Mouse (Mus musculus) MEL (cell line): ENCODE measurements around the gene D1Ertd622e.

ENCODE experiments used
- CTCF ChIP-seq, 3 experiments: IDR thresholded peaks in 2 of 3; conservative IDR thresholded peaks in 1 of 3; 2 replicates each; pipeline ENCODE4 v1.5.1; 2011 to 2012; ENCODE audit warnings: low read length in 3 of 3, low read depth in 2 of 3, mild to moderate bottlenecking in 2 of 3, improper control_type of control experiment in 1 of 3, inconsistent platforms in 1 of 3, mixed read lengths in 1 of 3, moderate library complexity in 1 of 3; ENCODE audit not compliant: control insufficient read depth in 1 of 3, insufficient read depth in 1 of 3, poor library complexity in 1 of 3, severe bottlenecking in 1 of 3
- GABPA ChIP-seq: IDR thresholded peaks from 2 replicates; pipeline ENCODE4 v1.6.1; 2012; ENCODE audit warnings: low read depth, mild to moderate bottlenecking, inconsistent platforms, low read length, improper control_type of control experiment, moderate library complexity
- GATA1 ChIP-seq: IDR thresholded peaks from 2 replicates; pipeline ENCODE4 v1.6.1; 2011; ENCODE audit warnings: low read depth, low read length, improper control_type of control experiment
- NELFE ChIP-seq: IDR thresholded peaks from 2 replicates; pipeline ENCODE4 v1.6.1; 2011; ENCODE audit warnings: low read depth, low read length, improper control_type of control experiment
- POLR2A ChIP-seq, 2 experiments: IDR thresholded peaks; 2 replicates each; pipeline ENCODE4 v1.6.1; 2011 to 2012; ENCODE audit warnings: low read length in 2 of 2, mild to moderate bottlenecking in 2 of 2, control low read depth in 1 of 2, improper control_type of control experiment in 1 of 2, low read depth in 1 of 2, moderate library complexity in 1 of 2; ENCODE audit not compliant: control insufficient read depth in 1 of 2, insufficient read depth in 1 of 2, poor library complexity in 1 of 2
- USF2 ChIP-seq, 2 experiments: IDR thresholded peaks; 2 replicates each; pipeline ENCODE4 v1.6.1; 2011 to 2012; ENCODE audit warnings: improper control_type of control experiment in 2 of 2, low read length in 2 of 2, borderline replicate concordance in 1 of 2, inconsistent platforms in 1 of 2, low read depth in 1 of 2, mild to moderate bottlenecking in 1 of 2; ENCODE audit not compliant: insufficient read depth in 1 of 2
- ZMIZ1 ChIP-seq: IDR thresholded peaks from 2 replicates; pipeline ENCODE4 v1.6.1; 2012; ENCODE audit warnings: low read depth, mild to moderate bottlenecking, inconsistent platforms, low read length, improper control_type of control experiment, moderate library complexity

GRCm38 (mm10) chr1:97567956-97568355 lies 93.9 kb downstream of the D1Ertd622e start:
- no peak for TF ChIP-seq POLR2A (IDR thresholded peaks at IDR 0.05; ENCODE audit: control insufficient read depth in 1 of 2, insufficient read depth in 1 of 2, low read depth in 1 of 2, low read length in 2 of 2, poor library complexity in 1 of 2)
- TF ChIP-seq CTCF (IDR thresholded peaks at IDR 0.05 in 2 of 3, conservative IDR thresholded peaks at IDR 0.05 in 1 of 3; ENCODE audit: control insufficient read depth in 1 of 3, insufficient read depth in 1 of 3, low read depth in 2 of 3, low read length in 3 of 3, poor library complexity in 1 of 3, severe bottlenecking in 1 of 3) = no peak
- no peak for TF ChIP-seq ZMIZ1
- no peak for TF ChIP-seq GABPA
- TF ChIP-seq NELFE = no peak
- no peak for TF ChIP-seq USF2 (IDR thresholded peaks at IDR 0.05; ENCODE audit: borderline replicate concordance in 1 of 2, insufficient read depth in 1 of 2, low read depth in 1 of 2, low read length in 2 of 2)
- no peak for TF ChIP-seq GATA1
